Mouse (Mus musculus): ENCODE data around the gene Ccdc91. TPM values are rescaled to one million over a fixed set of nuclear protein-coding genes. Genes with fewer than 3 reads are reported as not detected.

The Ccdc91 gene
- total and polyA plus RNA-seq, 3 experiments: 12.0 to 15.6 (median 14.4) TPM

DNA sequence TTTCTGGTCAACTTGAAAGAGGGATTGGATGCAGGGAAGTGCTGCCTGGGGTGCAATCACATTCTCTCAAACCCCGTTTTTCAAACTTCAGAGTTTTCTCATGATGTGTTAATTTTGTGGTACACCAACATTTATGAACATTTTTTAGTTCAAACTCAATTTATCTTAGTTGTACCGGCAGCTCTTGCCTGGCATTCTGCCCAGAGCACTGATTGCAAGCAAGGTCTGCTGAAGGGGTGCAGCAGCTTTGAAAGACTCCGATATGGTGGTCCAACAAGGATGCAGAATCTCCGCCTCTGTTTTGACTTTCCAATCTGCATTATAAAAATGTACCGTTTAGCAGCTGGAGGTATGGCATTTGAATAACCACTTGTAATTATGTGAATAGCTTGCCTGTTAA, 5.6 kb upstream of the Ccdc91 start:
- H3K79me2 ChIP-seq (replicated peaks; ENCODE audit: control insufficient read depth, extremely low read depth, insufficient read depth, poor library complexity, severe bottlenecking): no peaks in the 10 kb centered on the region
- H3K4me3 ChIP-seq (replicated peaks in 1 of 3; ENCODE audit: low read depth in 2 of 3, low read length in 2 of 3, poor library complexity in 1 of 3): no peak overlapping the region
- H3K4me1 ChIP-seq (ENCODE audit: control insufficient read depth in 1 of 2, insufficient read depth in 2 of 2): peaks cover 2 to 6% of the 10 kb centered on the region in 2 experiments; a peak in 3 of 4 replicates
- H3K9me3 ChIP-seq (replicated peaks; ENCODE audit: low read length): no peaks in the 10 kb centered on the region
- in situ Hi-C loops (cut with MboI; ENCODE audit: low pct_ligation_motif_present, low pct_unique_long_range_greater_than_20kb, low sequenced_read_pairs) (loop anchor here (10.0 kb wide), 1 partner anchor 75 kb away; no protein-coding TSS in a partner anchor), dilution Hi-C loops (cut with MboI; ENCODE audit: extremely low pct_ligation_motif_present, extremely low pct_unique_long_range_greater_than_20kb, low sequenced_read_pairs) (no loop called here)
- H3K9ac ChIP-seq (ENCODE audit: insufficient read depth, low read depth): no peak overlapping the region
- TF ChIP-seq MAZ (IDR thresholded peaks at IDR 0.05; ENCODE audit: low read depth, low read length): no peak
- no peak for TF ChIP-seq IRF4 (IDR thresholded peaks at IDR 0.05; ENCODE audit: low read depth, low read length)
- no peak for TF ChIP-seq KAT2A (IDR thresholded peaks at IDR 0.05; ENCODE audit: insufficient replicate concordance, low read length)
- no peak for TF ChIP-seq SMC3 (IDR thresholded peaks at IDR 0.05; ENCODE audit: low read depth, low read length)
- TF ChIP-seq USF2 (conservative IDR thresholded peaks at IDR 0.05; ENCODE audit: low read depth, low read length): no peak
- TF ChIP-seq MYC (IDR thresholded peaks at IDR 0.05; ENCODE audit: low read depth, low read length): no peak
- no peak for TF ChIP-seq CHD1 (IDR thresholded peaks at IDR 0.05; ENCODE audit: low read depth, low read length)
- TF ChIP-seq POLR2A (IDR thresholded peaks at IDR 0.05; ENCODE audit: low read depth, low read length): no peak
- TF ChIP-seq RAD21 (IDR thresholded peaks at IDR 0.05; ENCODE audit: low read depth, low read length): no peak
- TF ChIP-seq MXI1 (IDR thresholded peaks at IDR 0.05; ENCODE audit: low read depth, low read length): no peak
- TF ChIP-seq CTCF (conservative IDR thresholded peaks at IDR 0.05 in 1 of 2, IDR thresholded peaks at IDR 0.05 in 1 of 2; ENCODE audit: low read depth in 2 of 2, low read length in 2 of 2): no peak
- TF ChIP-seq JUND (conservative IDR thresholded peaks at IDR 0.05; ENCODE audit: low read depth, low read length): no peak
- no peak overlapping the region for H3K4me2 ChIP-seq (ENCODE audit: insufficient read depth, low read depth, poor library complexity, severe bottlenecking)
- no peaks in the 10 kb centered on the region for H3K27me3 ChIP-seq (replicated peaks)
- H3K36me3 ChIP-seq (replicated peaks in 1 of 2; ENCODE audit: control insufficient read depth in 1 of 2, insufficient read depth in 1 of 2, low read length in 1 of 2): no peaks in the 10 kb centered on the region
- H3K27ac ChIP-seq (ENCODE audit: insufficient read depth, low read depth): no peak overlapping the region
- no peak for DNase-seq (ENCODE audit: extremely low read depth)

GRCm38 (mm10) chr6:147481141-147481540, 5.5 kb downstream of the Ccdc91 start:
- no peak overlapping the region for H3K4me3 ChIP-seq (replicated peaks in 1 of 3; ENCODE audit: low read depth in 2 of 3, low read length in 2 of 3, poor library complexity in 1 of 3)
- H3K36me3 ChIP-seq (replicated peaks in 1 of 2; ENCODE audit: control insufficient read depth in 1 of 2, insufficient read depth in 1 of 2, low read length in 1 of 2): peaks cover 0 to 2% of the 10 kb centered on the region in 2 experiments
- no peak overlapping the region for H3K4me2 ChIP-seq (ENCODE audit: insufficient read depth, low read depth, poor library complexity, severe bottlenecking)
- no peak overlapping the region for H3K27ac ChIP-seq (ENCODE audit: insufficient read depth, low read depth)
- in situ Hi-C loops (cut with MboI; ENCODE audit: low pct_ligation_motif_present, low pct_unique_long_range_greater_than_20kb, low sequenced_read_pairs) (no loop called here), dilution Hi-C loops (cut with MboI; ENCODE audit: extremely low pct_ligation_motif_present, extremely low pct_unique_long_range_greater_than_20kb, low sequenced_read_pairs) (no loop called here)
- no peaks in the 10 kb centered on the region for H3K9me3 ChIP-seq (replicated peaks; ENCODE audit: low read length)
- TF ChIP-seq SIN3A (IDR thresholded peaks at IDR 0.05; ENCODE audit: low read length): no peak
- TF ChIP-seq MAFK (IDR thresholded peaks at IDR 0.05; ENCODE audit: insufficient replicate concordance, low read length): no peak
- TF ChIP-seq MAX (IDR thresholded peaks at IDR 0.05; ENCODE audit: low read length): no peak
- TF ChIP-seq HCFC1 (IDR thresholded peaks at IDR 0.05; ENCODE audit: low read depth, low read length): no peak
- no peak for TF ChIP-seq TBP (conservative IDR thresholded peaks at IDR 0.05; ENCODE audit: low read depth, low read length)
- no peak for TF ChIP-seq ZMIZ1 (IDR thresholded peaks at IDR 0.05; ENCODE audit: low read depth, low read length)
- TF ChIP-seq MXI1 (IDR thresholded peaks at IDR 0.05; ENCODE audit: low read depth, low read length): no peak
- no peak for TF ChIP-seq NRF1 (IDR thresholded peaks at IDR 0.05; ENCODE audit: low read depth, low read length)
- TF ChIP-seq MAZ (IDR thresholded peaks at IDR 0.05; ENCODE audit: low read depth, low read length): no peak
- TF ChIP-seq EP300 (IDR thresholded peaks at IDR 0.05; ENCODE audit: low read length): no peak
- TF ChIP-seq MYC (IDR thresholded peaks at IDR 0.05; ENCODE audit: low read depth, low read length): no peak
- TF ChIP-seq RAD21 (IDR thresholded peaks at IDR 0.05; ENCODE audit: low read depth, low read length): no peak
- TF ChIP-seq NELFE (IDR thresholded peaks at IDR 0.05; ENCODE audit: low read depth, low read length): no peak
- no peak for TF ChIP-seq CTCF (conservative IDR thresholded peaks at IDR 0.05 in 1 of 2, IDR thresholded peaks at IDR 0.05 in 1 of 2; ENCODE audit: low read depth in 2 of 2, low read length in 2 of 2)
- TF ChIP-seq USF2 (conservative IDR thresholded peaks at IDR 0.05; ENCODE audit: low read depth, low read length): no peak
- no peak for TF ChIP-seq MEF2A (IDR thresholded peaks at IDR 0.05; ENCODE audit: borderline replicate concordance, low read depth, low read length)
- no peak for TF ChIP-seq POLR2AphosphoS2 (IDR thresholded peaks at IDR 0.05; ENCODE audit: low read depth, low read length)
- TF ChIP-seq POLR2A (IDR thresholded peaks at IDR 0.05; ENCODE audit: low read depth, low read length): no peak
- H3K79me2 ChIP-seq (replicated peaks; ENCODE audit: control insufficient read depth, extremely low read depth, insufficient read depth, poor library complexity, severe bottlenecking): 0 out of 2 replicates have a peak, but pooled peaks cover 2% of the 10 kb centered on the region
- H3K27me3 ChIP-seq (replicated peaks): no peaks in the 10 kb centered on the region
- H3K9ac ChIP-seq (ENCODE audit: insufficient read depth, low read depth): no peak overlapping the region
- peaks cover 0 to 14% of the 10 kb centered on the region in 2 experiments; a peak in 2 of 4 replicates for H3K4me1 ChIP-seq (ENCODE audit: control insufficient read depth in 1 of 2, insufficient read depth in 2 of 2)
- no peak for DNase-seq (ENCODE audit: extremely low read depth)
